Mouse (Mus musculus) adrenal gland (tissue): ENCODE measurements at regions not wholly inside any gene's neighbourhood (a gene's known extent, or its start where the extent isn't known, plus 50 kb on each side); places are given as distances from the start of the nearest gene placed in this dataset.
"Not testable (repeated sequence)": the region's sequence is repeated elsewhere in the genome, so short reads cannot be mapped to it uniquely, and the experiment has no call there.

Source experiments
- intact Hi-C: fragments of 180-260 bp; cut with DNase I; formaldehyde crosslinking; loops from one replicate; pipeline ENCODE4 v1.15.1; 2025

GRCm38 (mm10) chr2:51682177-51682576 is 54.9 kb downstream of the Tas2r134 start:
- intact Hi-C loops, result no loop called here

- intact Hi-C loops, result no loop called here
These were observed 55.4 kb downstream of the Tas2r134 start for GRCm38 (mm10) chr2:51682745-51683144.

DNA sequence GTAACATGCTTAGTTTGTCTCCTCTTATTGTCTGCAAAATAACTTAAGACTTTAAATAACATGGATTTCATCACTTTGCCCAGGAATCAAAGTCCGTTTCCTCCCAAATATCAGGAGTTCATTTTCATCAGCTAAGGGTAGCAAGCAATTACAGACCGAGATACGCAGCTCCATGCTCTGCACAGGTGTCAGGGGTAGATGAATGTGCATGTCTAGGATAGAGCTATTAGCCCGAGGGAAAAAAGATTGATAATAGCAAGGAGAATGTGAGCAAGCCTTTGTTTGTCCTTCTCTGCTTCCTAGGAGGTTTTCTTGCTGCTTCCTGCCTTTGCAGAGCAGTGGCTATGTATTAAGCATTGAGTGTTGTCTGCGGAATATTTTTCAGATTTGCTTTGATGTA is 77.8 kb downstream of the Tas2r134 start:
- intact Hi-C loops, result no loop called here

- intact Hi-C loops, result no loop called here
These were observed 81.4 kb downstream of the Tas2r134 start for GRCm38 (mm10) chr2:51708701-51709100.

DNA sequence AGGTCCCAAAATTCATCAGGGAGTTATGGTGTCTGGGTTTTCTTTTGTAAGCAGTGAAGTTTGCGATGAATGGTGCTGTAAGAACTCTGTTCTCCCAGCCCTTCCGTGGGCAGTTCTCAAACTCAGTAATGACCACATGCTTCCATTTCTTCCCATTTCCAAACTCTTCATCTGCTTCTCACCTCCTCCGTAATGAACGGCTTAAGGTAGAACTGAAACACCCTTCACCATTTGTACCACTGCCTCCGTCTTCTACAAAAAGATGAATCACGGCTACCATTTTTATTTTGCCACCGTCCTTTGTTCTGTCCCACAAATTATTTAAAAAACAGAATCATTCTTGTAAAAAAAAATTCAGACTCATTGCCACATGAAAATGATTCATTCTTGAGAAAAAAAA is 85.3 kb downstream of the Tas2r134 start:
- intact Hi-C loops, result no loop called here

- intact Hi-C loops, result no loop called here
These were observed 103.5 kb downstream of the Tas2r134 start for GRCm38 (mm10) chr2:51730805-51731204.

- intact Hi-C loops, result no loop called here
These were observed 104.4 kb downstream of the Tas2r134 start for GRCm38 (mm10) chr2:51731703-51732102.

DNA sequence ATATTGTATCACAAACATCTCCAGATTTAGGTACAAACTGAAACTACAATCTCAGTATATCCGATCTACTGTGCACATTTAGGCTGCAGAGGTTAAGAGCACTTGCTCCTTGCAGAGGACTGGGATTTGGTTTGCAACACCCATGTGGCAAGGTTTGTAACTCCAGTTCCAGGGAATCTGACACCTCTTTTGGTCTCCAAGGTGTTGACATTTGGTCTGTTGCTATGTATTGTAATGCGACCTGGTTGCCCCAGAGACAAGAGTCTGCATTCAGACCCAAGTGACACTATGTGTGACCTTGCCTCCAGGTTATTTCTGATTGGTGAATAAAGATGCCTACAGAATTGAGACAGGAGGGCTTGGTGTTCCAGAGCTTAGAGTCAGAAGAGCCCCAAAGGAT is 105.0 kb downstream of the Tas2r134 start:
- intact Hi-C loops, result no loop called here

GRCm38 (mm10) chr2:51733218-51733617 is 105.9 kb downstream of the Tas2r134 start:
- intact Hi-C loops, result no loop called here

GRCm38 (mm10) chr2:51736452-51736851 is 109.1 kb downstream of the Tas2r134 start:
- intact Hi-C loops, result no loop called here

DNA sequence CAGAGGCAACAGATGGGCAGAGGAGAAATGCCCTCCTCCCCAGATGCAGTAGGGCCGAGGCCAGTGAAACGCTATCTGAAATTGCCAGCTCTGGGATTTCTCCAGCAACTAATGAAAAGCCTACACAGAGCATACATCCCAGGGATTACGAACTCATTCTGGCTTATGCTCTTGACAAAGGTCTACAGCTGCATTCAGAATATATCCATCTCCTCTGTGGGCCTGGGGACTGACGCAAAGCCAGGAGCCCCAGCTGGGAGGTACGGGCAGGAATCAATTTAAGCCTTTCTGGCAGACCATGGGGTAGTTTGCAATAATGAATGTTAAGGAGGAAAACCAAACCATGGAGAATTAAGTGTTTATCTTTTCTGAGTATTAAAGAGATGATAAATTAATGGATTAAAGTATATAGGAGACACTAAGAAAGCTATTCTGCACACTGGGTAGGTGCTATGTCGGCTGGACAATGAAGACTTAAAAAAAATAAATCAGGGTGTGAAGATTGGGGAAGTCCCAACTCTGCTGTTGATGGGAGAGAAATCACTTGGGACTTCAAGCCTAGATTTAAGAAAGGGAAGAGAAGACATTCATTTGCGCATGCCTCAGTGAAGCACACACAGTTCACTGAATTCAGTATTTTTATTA is 120.5 kb downstream of the Tas2r134 start:
- intact Hi-C loops, result no loop called here

DNA sequence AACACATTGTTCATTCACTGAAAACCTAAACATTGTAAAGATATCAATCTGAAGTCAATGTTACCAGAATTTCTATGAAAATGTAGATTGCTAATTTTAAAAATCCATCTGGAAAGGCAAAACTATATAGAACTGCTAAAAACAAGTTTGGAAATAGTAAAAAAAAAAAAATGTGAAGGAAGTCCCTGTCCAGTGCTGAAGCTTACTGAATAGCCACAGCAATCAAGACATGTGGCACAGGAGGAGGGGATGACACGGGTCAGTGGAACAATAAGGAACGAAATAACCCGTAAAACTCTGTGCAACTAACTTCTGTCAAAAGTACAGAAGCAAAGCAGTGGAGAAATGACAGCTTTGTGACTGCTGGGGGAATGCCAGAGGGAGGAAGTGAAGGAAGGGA is 121.9 kb downstream of the Tas2r134 start:
- intact Hi-C loops, result no loop called here

DNA sequence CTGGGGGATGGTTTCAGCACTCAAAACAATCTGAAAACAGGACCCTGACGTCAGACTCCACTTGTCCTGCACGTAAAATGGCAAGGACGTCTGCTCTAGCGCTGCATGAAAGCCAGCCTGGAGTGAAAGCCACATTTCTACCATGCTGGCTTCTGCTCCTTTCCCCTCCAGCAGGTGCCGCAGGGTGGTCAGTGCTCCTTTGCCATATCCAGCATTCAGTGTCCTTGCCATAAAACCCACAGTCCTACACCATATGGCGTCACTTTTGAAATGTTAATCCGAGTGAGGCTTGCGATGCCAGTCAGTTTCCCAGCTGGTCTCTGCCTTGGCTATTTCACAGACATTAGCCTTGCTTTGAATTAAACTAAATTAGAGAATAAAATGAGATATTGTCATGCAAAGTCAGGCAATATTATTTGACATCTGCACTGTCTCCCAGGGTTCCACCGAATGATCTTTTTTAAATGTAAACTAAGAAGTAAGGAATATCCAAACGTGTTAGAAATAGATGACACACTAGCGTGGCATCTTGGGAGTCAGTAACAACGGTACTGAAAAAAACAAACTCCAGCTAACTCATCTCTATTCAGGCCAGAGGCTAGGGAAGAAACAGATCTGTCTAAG is 125.7 kb downstream of the Tas2r134 start:
- intact Hi-C loops, result no loop called here

DNA sequence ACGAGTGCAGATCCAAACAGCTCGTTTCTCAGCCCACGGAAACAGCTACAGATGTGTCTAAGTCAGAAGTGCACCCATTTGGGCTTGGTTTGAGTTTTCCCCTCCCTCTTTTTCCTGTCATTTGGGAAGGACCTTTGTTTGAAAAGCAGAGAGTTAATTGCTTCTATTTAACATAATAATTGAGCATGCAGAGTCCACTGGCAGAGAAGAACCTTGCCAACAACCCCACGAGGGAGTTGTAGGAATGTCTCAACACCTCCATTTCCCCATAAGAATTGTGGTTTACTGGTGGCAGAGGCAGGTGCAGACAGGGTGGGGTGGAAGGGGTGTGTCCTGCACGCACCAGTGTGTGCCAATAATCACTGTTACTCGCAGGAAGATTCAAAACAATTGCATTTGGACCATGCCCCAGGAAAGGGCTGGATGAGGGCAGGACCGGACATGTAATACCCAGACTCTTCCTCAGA is 126.3 kb downstream of the Tas2r134 start:
- intact Hi-C loops, result no loop called here

GRCm38 (mm10) chr2:51757361-51757760 is 130.1 kb downstream of the Tas2r134 start:
- intact Hi-C loops, result no loop called here

- intact Hi-C loops, result no loop called here
These were observed 130.8 kb downstream of the Tas2r134 start for GRCm38 (mm10) chr2:51758093-51758492.

DNA sequence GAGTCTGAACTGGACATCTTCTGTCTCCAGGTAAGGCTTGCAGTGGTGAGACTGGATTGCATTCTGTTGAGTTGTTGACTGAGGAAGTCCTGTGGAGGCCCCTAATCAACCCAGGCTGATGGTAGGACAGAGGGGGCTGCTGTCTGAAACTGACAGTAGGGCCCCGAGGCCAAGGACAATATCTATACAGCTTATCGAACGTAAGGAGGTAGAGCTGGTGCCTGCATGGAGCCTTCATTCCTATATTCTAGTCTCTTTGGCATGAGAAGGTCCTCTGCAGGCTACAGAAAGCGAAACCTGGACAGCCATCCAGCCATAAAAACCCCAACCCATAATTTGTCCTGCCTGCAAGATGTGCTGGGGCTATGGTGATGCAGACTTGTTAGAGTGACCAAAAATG is 135.6 kb downstream of the Tas2r134 start:
- intact Hi-C loops, result no loop called here

DNA sequence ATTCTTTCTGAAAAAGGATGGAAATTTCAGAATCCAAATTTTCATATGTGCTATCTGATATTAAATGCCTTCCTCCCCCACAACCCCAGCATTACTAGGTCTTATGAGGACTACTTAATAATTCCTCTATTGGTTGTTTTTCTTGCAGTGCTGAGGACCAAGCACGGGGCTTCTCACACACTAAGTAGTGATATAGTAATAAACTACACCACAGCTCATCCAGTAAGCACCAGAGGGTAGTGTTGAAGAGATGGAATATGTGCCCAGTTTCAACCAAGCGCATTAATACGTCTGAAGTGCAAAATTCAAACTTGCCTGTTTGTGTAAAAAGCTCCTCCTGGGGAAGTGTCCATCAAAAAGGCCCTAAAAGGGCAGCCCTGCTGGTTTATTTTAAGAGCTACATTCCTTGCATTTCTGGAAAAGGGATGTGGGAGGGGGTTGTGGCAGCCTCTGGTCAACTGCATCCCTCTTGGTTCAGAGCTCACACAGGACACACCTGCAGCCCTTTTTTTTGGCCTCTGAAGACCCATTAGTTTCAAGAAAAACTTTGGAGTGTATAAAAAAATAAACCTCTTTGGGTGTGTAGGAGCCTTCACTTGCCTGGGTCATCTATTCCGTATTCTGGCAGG is 140.3 kb downstream of the Tas2r134 start:
- intact Hi-C loops, result no loop called here

GRCm38 (mm10) chr2:51768298-51769271 is 141.3 kb downstream of the Tas2r134 start:
- intact Hi-C loops, result no loop called here

- intact Hi-C loops, result no loop called here
These were observed 149.8 kb downstream of the Rbm43 start for GRCm38 (mm10) chr2:51785169-51785568.

GRCm38 (mm10) chr2:51788896-51789295 is 146.1 kb downstream of the Rbm43 start:
- intact Hi-C loops, result no loop called here

- intact Hi-C loops, result not testable (repeated sequence)
These were observed 141.7 kb downstream of the Rbm43 start for GRCm38 (mm10) chr2:51793291-51793690.
